Mouse (Mus musculus) central nervous system, embryonic 18 days (tissue): ENCODE results near the gene Cys1. TPM values are rescaled to one million over a fixed set of nuclear protein-coding genes. Genes with fewer than 3 reads are reported as not detected.

Experiments
- polyA plus RNA-seq: library from polyadenylated mRNA; depleted of rRNA; stranded (reverse); fragments of >200 nt; gene quantifications from 2 replicates; pipeline ENCODE4 v1.2.3, GENCODE M21; 2012; rRNA removed

Gene Cys1
- polyA plus RNA-seq, result 4.2 and 5.2 TPM in 2 replicates

DNA sequence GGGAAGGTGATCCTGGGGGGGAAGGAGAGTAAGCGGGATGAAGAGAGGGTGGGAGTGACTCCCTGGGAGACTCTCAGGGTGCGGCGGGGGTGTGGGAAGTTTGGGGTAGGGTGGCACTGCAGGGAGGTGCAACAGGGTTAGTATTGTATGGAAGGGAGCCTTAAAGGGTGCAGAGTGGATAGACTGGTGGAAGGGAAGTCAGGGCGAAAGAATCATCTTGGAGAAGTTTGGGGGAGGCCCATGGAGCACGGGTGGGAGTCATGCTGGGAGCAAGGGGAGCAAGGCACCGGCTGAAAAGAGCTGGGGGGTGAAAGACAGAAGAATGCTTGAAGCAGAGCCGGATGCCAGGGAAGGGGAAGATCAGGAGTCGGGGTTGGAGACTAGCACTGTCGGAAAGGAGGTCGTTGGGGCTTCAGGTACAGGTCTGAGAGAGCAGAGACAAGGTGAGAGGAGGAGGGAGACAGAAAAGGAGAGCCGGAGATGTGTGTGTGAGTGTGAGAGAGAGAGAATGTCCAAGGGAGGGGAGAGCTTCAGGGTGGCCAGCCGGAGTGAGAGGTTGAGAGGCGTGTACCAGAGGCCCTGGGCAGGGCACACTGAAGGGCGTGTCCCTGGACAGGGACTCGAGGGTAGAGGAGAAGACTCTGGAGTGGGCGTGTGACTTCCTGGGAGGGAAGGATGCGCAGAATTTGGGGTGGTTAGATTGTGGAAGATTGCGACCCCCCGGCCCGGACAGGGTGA, at the start of gene Cys1:
Cys1 (minus strand) TSS at position 528 of the 738 bp plus-strand sequence.

DNA sequence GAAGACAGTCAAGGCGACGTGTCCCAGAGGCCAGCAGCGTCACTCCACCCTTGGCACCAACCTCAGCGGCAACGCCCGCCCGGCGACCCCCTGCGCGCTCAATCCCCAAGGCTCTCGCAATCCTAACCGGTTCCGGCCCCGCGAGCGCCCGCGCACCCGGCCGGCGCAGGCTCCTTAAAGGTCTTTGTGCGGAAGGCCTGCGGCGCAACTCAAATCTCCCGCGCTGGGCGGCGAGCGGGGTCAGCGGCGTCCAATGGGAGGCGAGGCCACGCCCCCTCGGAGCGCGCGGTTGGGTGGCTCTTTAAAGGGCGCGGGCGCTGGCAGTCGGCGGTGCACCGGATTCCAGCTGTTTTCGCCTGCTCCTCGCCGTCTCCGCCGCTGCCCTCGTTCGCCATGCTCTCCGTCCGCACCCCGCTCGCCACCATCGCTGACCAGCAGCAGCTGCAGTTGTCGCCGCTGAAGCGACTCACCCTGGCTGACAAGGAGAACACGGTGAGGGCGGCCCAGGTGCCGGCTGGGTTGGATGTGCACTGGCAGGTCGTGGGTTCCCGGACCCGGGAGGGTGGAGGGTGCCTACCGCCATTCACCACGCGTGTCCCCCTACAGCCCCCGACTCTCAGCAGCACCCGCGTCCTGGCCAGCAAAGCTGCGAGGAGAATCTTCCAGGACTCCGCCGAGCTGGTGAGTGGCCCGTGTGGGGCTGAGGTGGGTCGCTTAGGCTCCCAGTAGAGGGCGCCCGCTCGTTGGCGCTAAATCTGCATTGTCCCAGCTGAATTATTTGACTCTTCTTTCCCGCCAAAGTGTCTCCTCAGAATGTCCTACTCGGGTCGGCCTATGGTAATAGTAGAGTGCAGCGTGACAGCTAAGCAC, 26.6 kb upstream of the Cys1 start, which contains the start of gene Rrm2:
Rrm2 (plus strand) TSS at position 288 of the 870 bp plus-strand sequence.

DNA sequence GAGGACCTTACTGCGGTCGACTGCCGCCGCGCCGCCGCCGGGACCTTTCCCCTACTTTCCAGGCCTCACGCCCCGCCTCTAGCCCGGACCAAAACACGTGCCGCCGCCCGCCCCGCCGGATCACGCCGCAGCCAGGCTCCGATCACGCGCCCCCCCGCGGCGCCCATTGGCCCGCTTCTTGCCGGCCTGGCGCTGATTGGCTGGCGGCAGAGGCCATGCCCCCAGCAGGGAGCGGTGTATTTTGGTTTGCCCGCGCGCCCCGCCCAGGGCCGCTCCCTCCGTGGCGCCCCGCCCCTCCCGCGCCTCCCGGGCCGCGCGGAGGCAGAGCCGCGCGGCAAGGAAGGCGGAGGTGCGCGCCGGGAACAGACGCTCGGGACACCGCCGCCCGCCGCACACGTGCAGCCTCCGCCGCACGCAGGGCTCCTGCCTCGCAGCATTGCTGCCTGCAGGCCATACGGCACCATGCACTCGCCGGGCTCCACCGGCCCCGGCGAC, 30.5 kb downstream of the Cys1 start, which contains the start of gene Klf11:
Klf11 (plus strand) TSS at position 212 of the 495 bp plus-strand sequence.

Other genes starting within 250 kb of the Cys1 start
- 33.9 and 34.2 TPM in 2 replicates for gene Taf1b, start 183.5 kb downstream of the Cys1 start, polyA plus RNA-seq
- gene Grhl1, start 109.5 kb downstream of the Cys1 start, polyA plus RNA-seq, result 2.3 and 2.6 TPM in 2 replicates
- gene Klf11, start 30.5 kb downstream of the Cys1 start, polyA plus RNA-seq, result 16.2 and 18.2 TPM in 2 replicates
- gene Rrm2, start 26.4 kb upstream of the Cys1 start, polyA plus RNA-seq, result 18.1 and 21.0 TPM in 2 replicates
- gene Mboat2, start 149.1 kb upstream of the Cys1 start, polyA plus RNA-seq, result 24.2 and 24.5 TPM in 2 replicates